Mouse (Mus musculus) layer of hippocampus, postnatal 36 days (tissue): ENCODE measurements at regions not wholly inside any gene's neighbourhood (a gene's known extent, or its start where the extent isn't known, plus 50 kb on each side); places are given as distances from the start of the nearest gene placed in this dataset.

ENCODE experiments used
- DNase-seq, 2 experiments: peaks; one replicate each; pipeline ENCODE4 v3.0.0; 2022

- DNase-seq, result no peak
Observed at GRCm38 (mm10) chr17:89802148-89802547, 108.1 kb downstream of the Gm10184 start.

GRCm38 (mm10) chr17:89777570-89777969, 132.7 kb downstream of the Gm10184 start:
- DNase-seq, result no peak

- DNase-seq, result no peak
Observed at GRCm38 (mm10) chr17:89766229-89766875, 143.9 kb downstream of the Gm10184 start.

- no peak for DNase-seq
Observed at GRCm38 (mm10) chr17:89737418-89737817, 172.8 kb downstream of the Gm10184 start.

DNA sequence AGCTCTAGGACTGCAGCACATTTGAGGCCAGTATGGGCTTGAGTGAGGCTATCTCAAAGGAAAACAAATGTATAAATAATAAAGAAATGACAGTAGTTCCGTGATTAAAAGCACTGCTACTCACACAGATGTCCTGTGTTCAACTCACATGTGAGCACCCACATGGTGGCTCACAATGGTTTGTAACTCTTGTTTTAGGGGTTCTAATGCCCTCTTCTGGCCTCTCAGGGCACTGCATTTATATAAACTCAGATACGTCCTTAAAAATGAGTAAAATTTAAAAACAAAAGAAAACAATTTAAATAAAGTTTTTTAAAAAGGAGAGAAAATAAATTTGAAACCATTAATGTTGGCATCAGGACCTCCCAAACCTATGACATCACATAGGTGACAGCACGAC, 184.7 kb downstream of the Gm10184 start:
- DNase-seq, result no peak

GRCm38 (mm10) chr17:89681798-89682197, 228.5 kb downstream of the Gm10184 start:
- DNase-seq, result no peak

DNA sequence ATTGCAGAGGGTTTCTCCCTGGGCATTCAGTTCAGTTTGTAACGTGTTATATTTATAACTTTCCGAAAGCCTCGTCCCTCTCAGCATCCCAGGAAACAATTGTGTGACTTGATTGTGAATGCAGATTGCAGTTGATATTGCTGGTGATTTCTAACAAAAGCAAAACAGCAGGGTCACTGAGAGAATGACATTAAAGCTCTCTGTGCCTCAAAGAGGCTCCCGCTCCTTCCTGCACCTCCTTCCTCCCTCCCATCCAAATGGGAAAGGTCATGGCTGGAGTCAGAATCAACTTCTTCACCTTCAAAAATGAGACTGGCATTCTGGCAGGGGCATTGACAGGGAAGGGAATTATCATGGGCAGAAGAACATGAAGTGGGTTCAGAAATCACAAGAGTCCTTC, 251.9 kb downstream of the Gm10184 start:
- no peak for DNase-seq

DNA sequence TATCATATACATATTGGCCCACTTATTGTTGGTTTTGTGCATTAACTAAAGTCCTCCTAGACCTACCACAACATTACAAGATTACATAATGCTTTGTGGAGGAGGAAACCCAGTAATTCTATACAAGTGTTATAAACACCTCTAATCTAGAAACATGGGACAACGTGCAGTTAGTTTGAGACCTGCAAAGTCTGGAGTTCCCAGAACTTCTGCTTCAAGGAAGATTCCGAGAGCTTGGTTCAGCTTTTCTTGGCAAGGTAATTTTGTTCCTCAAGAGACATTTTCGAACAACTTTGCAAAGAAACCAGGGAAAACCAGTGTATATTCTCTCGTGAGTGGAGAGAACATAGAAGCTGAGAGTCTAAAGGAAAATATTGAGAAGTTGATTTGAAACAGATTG, 254.0 kb downstream of the Gm10184 start:
- no peak for DNase-seq

- peak; percentile 35 to 59 for DNase-seq
Observed at GRCm38 (mm10) chr17:89654089-89654813, 256.0 kb downstream of the Gm10184 start.

- no peak for DNase-seq
Observed at GRCm38 (mm10) chr17:89646000-89646399, 264.2 kb downstream of the Gm10184 start.
